Mouse (Mus musculus): ENCODE measurements around the gene Map3k9.
A peak's percentile ranks its signal among the peaks of the same experiment; 100 is the strongest.

Gene Map3k9

GRCm38 (mm10) chr12:81783301-81783700 lies 2.3 kb upstream of the Map3k9 start:
- DNase-seq (ENCODE audit: low spot score) = no peak

- no peak for DNase-seq (ENCODE audit: low spot score)
These were observed 1.6 kb upstream of the Map3k9 start for GRCm38 (mm10) chr12:81782606-81783005.

GRCm38 (mm10) chr12:81780271-81781093 lies 493 bp downstream of the Map3k9 start:
- DNase-seq (ENCODE audit: low spot score) = no peak

GRCm38 (mm10) chr12:81779831-81780230 lies 1.1 kb downstream of the Map3k9 start:
- DNase-seq (ENCODE audit: low spot score) = peak; percentile 69

GRCm38 (mm10) chr12:81776191-81776590 lies 4.8 kb downstream of the Map3k9 start:
- no peak for DNase-seq (ENCODE audit: low spot score)

GRCm38 (mm10) chr12:81775641-81776040 lies 5.3 kb downstream of the Map3k9 start:
- DNase-seq (ENCODE audit: low spot score) = no peak

- DNase-seq (ENCODE audit: low spot score) = no peak
These were observed 6.8 kb downstream of the Map3k9 start for GRCm38 (mm10) chr12:81774186-81774585.

GRCm38 (mm10) chr12:81769458-81769857 lies 11.5 kb downstream of the Map3k9 start:
- DNase-seq (ENCODE audit: low spot score) = no peak

- no peak for DNase-seq (ENCODE audit: low spot score)
These were observed 15.6 kb downstream of the Map3k9 start for GRCm38 (mm10) chr12:81765386-81765785.

GRCm38 (mm10) chr12:81764370-81764769 lies 16.6 kb downstream of the Map3k9 start:
- DNase-seq (ENCODE audit: low spot score) = no peak

GRCm38 (mm10) chr12:81754651-81755050 lies 26.3 kb downstream of the Map3k9 start:
- DNase-seq (ENCODE audit: low spot score) = no peak

GRCm38 (mm10) chr12:81751116-81751515 lies 29.9 kb downstream of the Map3k9 start:
- DNase-seq (ENCODE audit: low spot score) = no peak

- DNase-seq (ENCODE audit: low spot score) = no peak
These were observed 32.1 kb downstream of the Map3k9 start for GRCm38 (mm10) chr12:81748918-81749317.

GRCm38 (mm10) chr12:81748021-81748576 lies 32.9 kb downstream of the Map3k9 start:
- no peak for DNase-seq (ENCODE audit: low spot score)

- no peak for DNase-seq (ENCODE audit: low spot score)
These were observed 34.5 kb downstream of the Map3k9 start for GRCm38 (mm10) chr12:81746400-81747024.

- no peak for DNase-seq (ENCODE audit: low spot score)
These were observed 45.5 kb downstream of the Map3k9 start for GRCm38 (mm10) chr12:81735246-81736070.

GRCm38 (mm10) chr12:81726246-81726822 lies 54.6 kb downstream of the Map3k9 start:
- DNase-seq (ENCODE audit: low spot score) = no peak

GRCm38 (mm10) chr12:81724776-81725175 lies 56.2 kb downstream of the Map3k9 start:
- DNase-seq (ENCODE audit: low spot score) = no peak

GRCm38 (mm10) chr12:81723375-81723774 lies 57.6 kb downstream of the Map3k9 start:
- no peak for DNase-seq (ENCODE audit: low spot score)

GRCm38 (mm10) chr12:81719715-81720114 lies 61.3 kb downstream of the Map3k9 start:
- no peak for DNase-seq (ENCODE audit: low spot score)

- no peak for DNase-seq (ENCODE audit: low spot score)
These were observed 61.8 kb downstream of the Map3k9 start for GRCm38 (mm10) chr12:81719161-81719560.

GRCm38 (mm10) chr12:81712618-81713017 lies 68.4 kb downstream of the Map3k9 start:
- DNase-seq (ENCODE audit: low spot score) = no peak
